Mouse (Mus musculus) limb, embryonic 15.5 days (tissue): ENCODE results near the gene Tmem45a. TPM values are rescaled to one million over a fixed set of nuclear protein-coding genes. Genes with fewer than 3 reads are reported as not detected.

Experiments used
- ATAC-seq: fragments of 200-750 bp; cut with Nextera tagmentation; 2 replicates; pipeline ENCODE4 v1.8.0; 2017; ENCODE audit warnings: low read depth, moderate TSS enrichment; ENCODE audit not compliant: insufficient number of reproducible peaks, low FRiP score, low TSS enrichment
- H3K27ac ChIP-seq: fragments of 300-500 bp; sonication (generic); 2 replicates; pipeline ENCODE4 v1.5.1; 2015; ENCODE audit warnings: moderate library complexity, mild to moderate bottlenecking, inconsistent platforms
- H3K27me3 ChIP-seq: fragments of 300-500 bp; sonication (generic); 2 replicates; pipeline ENCODE4 v1.6.1; 2015; ENCODE audit warnings: inconsistent platforms
- H3K36me3 ChIP-seq: fragments of 300-500 bp; sonication (generic); 2 replicates; pipeline ENCODE4 v1.6.1; 2015; ENCODE audit warnings: inconsistent platforms
- H3K4me1 ChIP-seq: fragments of 300-500 bp; sonication (generic); 2 replicates; pipeline ENCODE4 v1.6.1; 2015; ENCODE audit warnings: inconsistent platforms
- H3K4me2 ChIP-seq: fragments of 300-500 bp; sonication (generic); 2 replicates; pipeline ENCODE4 v1.6.1; 2015; ENCODE audit warnings: mild to moderate bottlenecking, inconsistent platforms
- H3K4me3 ChIP-seq: fragments of 300-500 bp; sonication (generic); 2 replicates; pipeline ENCODE4 v1.5.1; 2015; ENCODE audit warnings: mild to moderate bottlenecking, inconsistent platforms
- H3K9ac ChIP-seq: fragments of 300-500 bp; sonication (generic); 2 replicates; pipeline ENCODE4 v1.6.1; 2015; ENCODE audit warnings: inconsistent platforms
- H3K9me3 ChIP-seq: fragments of 300-500 bp; sonication (generic); 2 replicates; pipeline ENCODE4 v1.6.1; 2016; ENCODE audit warnings: inconsistent platforms
- WGBS: fragments of 180-500 bp; shearing (Covaris S2); methylation state at CpG from one replicate; pipeline ENCODE4 v1.1.7; 2015; 5-methylcytosine and 5-hydroxymethylcytosine counted together
- polyA plus RNA-seq: library from polyadenylated mRNA; unstranded; fragments of >200 nt; fragmentation: Nextera tagmentation; extraction: Ambion mirVana; gene quantifications from 2 replicates; pipeline ENCODE4 v1.2.1, GENCODE M21; 2015

Gene Tmem45a
- polyA plus RNA-seq, 1 experiment from 2014 or later = 146 TPM

DNA sequence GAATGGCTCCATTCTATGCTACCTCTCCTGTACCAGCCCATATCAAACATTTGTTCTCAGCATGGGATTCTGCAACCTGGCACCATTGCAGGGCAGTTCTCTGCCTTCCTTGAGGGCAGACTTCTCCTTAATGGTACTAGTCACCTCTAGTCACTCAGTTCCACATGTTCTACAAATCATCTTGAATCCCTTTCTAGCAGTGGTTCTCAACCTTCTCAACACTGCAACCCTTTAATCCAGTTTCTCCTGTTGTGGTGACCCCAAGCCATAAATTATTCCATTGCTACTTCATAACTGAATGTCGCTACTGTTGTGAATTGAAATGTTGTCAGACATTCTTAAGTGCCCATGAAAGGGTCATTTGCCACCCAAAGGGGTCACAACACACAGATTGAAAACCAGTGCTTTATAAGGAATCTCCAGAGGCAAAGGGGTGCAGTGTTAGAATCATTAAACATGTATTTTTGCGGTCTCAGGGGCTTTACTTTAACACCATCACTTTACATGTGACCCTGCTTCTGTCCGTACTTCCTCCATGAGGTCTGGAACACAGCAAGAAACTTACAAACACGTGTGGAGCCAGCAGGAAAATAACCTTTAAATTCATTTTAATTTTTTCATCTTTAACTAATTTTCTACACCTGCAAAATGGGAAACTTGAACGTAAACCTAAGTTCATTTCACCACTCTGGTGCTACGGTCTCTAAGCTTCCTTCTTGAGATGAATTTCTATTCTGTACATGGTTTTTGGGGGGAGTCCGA, 91.4 kb downstream of the Tmem45a start:
- Histone ChIP-seq H3K36me3 (no peaks in the 10 kb centered on the region), H3K9me3 (no peaks in the 10 kb centered on the region), H3K4me3 (no peak overlapping the region), H3K27ac (no peak overlapping the region), H3K4me1 (no peaks in the 10 kb centered on the region), H3K9ac (no peak overlapping the region), H3K4me2 (no peak overlapping the region), H3K27me3 (no peaks in the 10 kb centered on the region)
- WGBS = 77% methylated on average over 7 of the region's 7 CpGs
- no peak for ATAC-seq

DNA sequence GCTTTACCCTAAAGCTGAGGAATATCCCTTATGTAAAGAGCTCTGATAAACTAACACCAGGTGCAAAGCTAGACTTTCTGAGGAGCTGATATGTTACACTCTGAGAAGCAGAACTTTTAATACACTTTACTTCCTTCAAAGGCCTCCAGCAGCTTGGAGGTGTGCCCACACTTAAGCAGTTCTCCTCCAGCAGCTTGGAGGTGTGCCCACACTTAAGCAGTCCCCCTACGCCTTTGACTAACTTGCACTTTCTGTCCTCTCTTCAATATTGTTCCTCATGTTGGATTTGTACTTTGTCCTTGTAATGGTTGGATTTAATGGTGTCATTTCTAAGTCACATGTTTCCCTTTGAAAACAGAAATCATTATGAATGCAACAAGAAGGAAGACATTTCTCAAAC, 92.2 kb downstream of the Tmem45a start:
- WGBS = 54% methylated on average over 1 of the region's 1 CpGs
- Histone ChIP-seq H3K9me3 (no peaks in the 10 kb centered on the region), H3K27me3 (no peaks in the 10 kb centered on the region), H3K4me3 (no peak overlapping the region), H3K9ac (no peak overlapping the region), H3K4me2 (no peak overlapping the region), H3K36me3 (no peaks in the 10 kb centered on the region), H3K4me1 (no peaks in the 10 kb centered on the region), H3K27ac (no peak overlapping the region)
- ATAC-seq = no peak

DNA sequence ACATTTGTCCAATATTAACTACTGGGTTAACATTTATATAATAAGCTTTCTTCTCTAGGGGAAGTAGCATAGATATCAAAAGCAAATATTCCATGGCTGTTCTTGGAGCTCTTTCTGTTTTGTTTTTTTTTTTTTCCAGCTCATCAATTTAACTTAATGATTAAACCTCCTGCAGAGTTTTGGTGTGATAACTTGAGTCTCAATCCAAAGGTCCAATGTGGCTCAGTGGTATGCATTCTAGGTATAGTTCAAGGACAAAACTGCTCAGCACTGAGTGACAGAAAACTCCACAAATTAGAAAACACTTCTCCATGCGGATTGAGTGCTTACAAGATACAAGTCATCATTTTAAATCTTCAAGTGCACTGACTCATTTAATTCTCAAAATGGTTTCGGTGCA, 100.0 kb downstream of the Tmem45a start:
- WGBS = 90% methylated on average over 2 of the region's 2 CpGs
- no peak overlapping the region for H3K27ac ChIP-seq
- no peak overlapping the region for H3K4me2 ChIP-seq
- H3K36me3 ChIP-seq = no peaks in the 10 kb centered on the region
- H3K9me3 ChIP-seq = no peaks in the 10 kb centered on the region
- no peak overlapping the region for H3K4me3 ChIP-seq
- H3K27me3 ChIP-seq = no peaks in the 10 kb centered on the region
- no peak for ATAC-seq
- no peaks in the 10 kb centered on the region for H3K4me1 ChIP-seq
- no peak overlapping the region for H3K9ac ChIP-seq

DNA sequence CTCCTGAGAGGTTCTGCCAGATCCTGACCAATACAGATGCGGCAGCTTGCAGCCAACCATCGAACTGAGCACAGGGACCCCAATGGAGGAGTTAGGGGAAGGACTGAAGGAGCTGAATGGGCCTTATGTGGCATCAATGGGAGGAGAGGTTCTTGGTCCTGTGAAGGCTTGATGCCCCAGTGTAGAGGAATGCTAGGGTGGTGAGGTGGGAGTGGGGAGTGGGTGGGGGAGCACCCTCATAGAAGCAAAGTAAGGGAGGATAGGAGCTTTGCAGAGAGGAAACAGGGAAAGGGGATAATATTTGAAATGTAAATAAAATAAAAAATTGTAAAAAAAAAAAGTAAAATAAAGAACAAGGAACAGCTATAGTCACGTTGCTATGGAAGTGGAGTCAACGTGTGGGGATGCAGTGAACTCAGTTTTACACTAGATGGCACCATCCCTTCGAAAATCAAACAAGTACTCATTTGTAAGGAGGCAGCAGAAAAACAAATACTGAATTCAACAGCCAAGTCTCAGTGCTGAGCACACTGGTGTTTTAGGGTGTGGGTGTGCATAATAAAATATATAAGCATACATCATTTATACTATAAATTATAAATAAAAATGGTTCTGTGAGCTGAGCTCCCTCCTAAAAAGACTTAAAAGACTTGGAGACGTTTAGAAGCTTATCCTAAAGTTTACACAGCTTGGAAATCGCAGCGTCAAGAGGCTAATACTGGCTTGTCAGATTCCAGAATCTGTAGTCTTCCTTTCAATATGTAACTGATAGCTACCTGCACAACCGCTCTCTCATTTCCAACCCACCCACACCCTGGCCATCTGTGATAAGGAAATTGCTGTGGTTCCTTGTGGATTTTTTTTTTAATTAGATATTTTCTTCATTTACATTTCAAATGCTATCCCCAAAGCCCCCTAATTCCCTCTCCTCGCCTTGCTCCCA, 114.5 kb downstream of the Tmem45a start:
- Histone ChIP-seq H3K27me3 (no peaks in the 10 kb centered on the region), H3K4me2 (no peak overlapping the region), H3K9me3 (no peaks in the 10 kb centered on the region), H3K4me3 (no peak overlapping the region), H3K4me1 (no peaks in the 10 kb centered on the region), H3K27ac (no peak overlapping the region), H3K9ac (no peak overlapping the region), H3K36me3 (no peaks in the 10 kb centered on the region)
- ATAC-seq = 0 out of 2 replicates have a peak, but pooled peaks have one; percentile 44
- 42% methylated on average over 10 of the region's 10 CpGs for WGBS

Other genes with a start within 250 kb of the Tmem45a start
- gene Tfg, start 168.7 kb downstream of the Tmem45a start, polyA plus RNA-seq = 156 and 168 TPM in 2 replicates
- gene Adgrg7, start 90.3 kb downstream of the Tmem45a start, polyA plus RNA-seq = 0.06 and 0.09 TPM in 2 replicates
- 0.38 and 0.46 TPM in 2 replicates for gene Lnp1, start 41.9 kb upstream of the Tmem45a start, polyA plus RNA-seq
- not detected in 2 replicates for gene Tmem45a2, start 185.2 kb upstream of the Tmem45a start, polyA plus RNA-seq
- 29.3 and 32.7 TPM in 2 replicates for gene Tomm70a, start 235.5 kb upstream of the Tmem45a start, polyA plus RNA-seq